26 mouse cellular contexts compared by ENCODE assay signal in genomic region chr10:125161077-125161476, GRCm38 (mm10).
DNase-seq lines count a peak whose midpoint lies in the region; ATAC-seq and TF ChIP-seq lines count a peak whose summit lies in the region.
"Had no signal": no experiment of that assay in that cellular context is flagged by ENCODE, and none has a peak within 500 bp of the region (broad histone marks: within the 10 kb centered on the region; RNA-seq: fewer than 3 reads in every experiment).

No protein-coding gene starts in this region.

- no peak for DNase-seq in heart, adult 8-10 months (ENCODE audit: low spot score)
- DNase-seq in heart, postnatal 4 days: peak; percentile 5
- DNase-seq in heart, postnatal 25 days (ENCODE audit: low spot score): no peak
- peak; percentile 97 for DNase-seq in liver, adult 2 months (ENCODE audit: extremely low read depth, low read depth, low spot score)
- DNase-seq in liver, postnatal 0 days: peak; percentile 18
- no peak for DNase-seq in layer of hippocampus, adult 2 months (ENCODE audit: low spot score in 2 of 2)
- DNase-seq: adrenal gland, adult 8-10 months; B cell, adult 2 months; cerebellum, adult 2 months; cerebellum, postnatal 25 days; kidney, adult 8-10 months; kidney, postnatal 10 days; layer of hippocampus, postnatal 36 days; lung, embryonic 14.5 days; right cerebral cortex, postnatal 14 days had no signal

- no peaks in the 10 kb centered on the region for H3K4me1 ChIP-seq in heart, embryonic 12.5 days (replicated peaks)
- no peaks in the 10 kb centered on the region for H3K4me1 ChIP-seq in liver, adult 2 months (ENCODE audit: control insufficient read depth, insufficient read depth, low read length)
- peaks cover 3% of the 10 kb centered on the region; the same call in 1 of the 2 replicates for H3K4me1 ChIP-seq in liver, postnatal 0 days (ENCODE audit: insufficient read depth)
- H3K4me1 ChIP-seq: embryonic facial prominence, embryonic 15.5 days; limb, embryonic 12.5 days; midbrain, embryonic 15.5 days; neural tube, embryonic 12.5 days had no signal

- H3K79me2 ChIP-seq in liver, adult 2 months (ENCODE audit: control insufficient read depth, insufficient read depth, low read length): no peaks in the 10 kb centered on the region

- no peak for TF ChIP-seq POLR2A in liver, adult 2 months (IDR thresholded peaks at IDR 0.05; ENCODE audit: extremely low read depth, insufficient read depth, low read length)

- H3K36me3 ChIP-seq in heart, embryonic 12.5 days: no peaks in the 10 kb centered on the region
- H3K36me3 ChIP-seq in liver, adult 2 months (ENCODE audit: control insufficient read depth, insufficient read depth, low read length): no peaks in the 10 kb centered on the region
- H3K36me3 ChIP-seq in liver, postnatal 0 days (replicated peaks; ENCODE audit: insufficient read depth, low read length): no peaks in the 10 kb centered on the region
- H3K36me3 ChIP-seq: embryonic facial prominence, embryonic 15.5 days; G1E; limb, embryonic 12.5 days; midbrain, embryonic 15.5 days; neural tube, embryonic 12.5 days had no signal

- intact Hi-C loops in heart, postnatal 25 days (cut with DNase I): no loop called here

- H3K27ac ChIP-seq in heart, embryonic 12.5 days (ENCODE audit: poor library complexity, severe bottlenecking): no peak overlapping the region
- peak overlapping the region; percentile 21; the same call in 1 of the 2 replicates for H3K27ac ChIP-seq in liver, adult 2 months (replicated peaks; ENCODE audit: insufficient read depth, low read depth, low read length)
- H3K27ac ChIP-seq in liver, postnatal 0 days (ENCODE audit: low read depth): no peak overlapping the region
- H3K27ac ChIP-seq in layer of hippocampus, adult 2 months: no peak overlapping the region
- H3K27ac ChIP-seq: embryonic facial prominence, embryonic 15.5 days; limb, embryonic 12.5 days; macrophage; midbrain, embryonic 15.5 days; neural tube, embryonic 12.5 days had no signal

- H3K9me3 ChIP-seq in heart, embryonic 12.5 days (replicated peaks): no peaks in the 10 kb centered on the region
- no peaks in the 10 kb centered on the region for H3K9me3 ChIP-seq in liver, postnatal 0 days (ENCODE audit: low read length)
- H3K9me3 ChIP-seq: embryonic facial prominence, embryonic 15.5 days; limb, embryonic 12.5 days; midbrain, embryonic 15.5 days; neural tube, embryonic 12.5 days had no signal

- WGBS in heart, embryonic 12.5 days: 19% methylated on average over 5 of the region's 5 CpGs
- 4% methylated on average over 5 of the region's 5 CpGs for WGBS in liver, adult 2 months
- WGBS in liver, postnatal 0 days (ENCODE audit: insufficient replicate concordance): 10% methylated on average over 5 of the region's 5 CpGs

- no peaks in the 10 kb centered on the region for H3K27me3 ChIP-seq in heart, embryonic 12.5 days (replicated peaks)
- H3K27me3 ChIP-seq in liver, adult 2 months (ENCODE audit: control insufficient read depth, insufficient read depth, low read length): no peaks in the 10 kb centered on the region
- H3K27me3 ChIP-seq in liver, postnatal 0 days (ENCODE audit: insufficient read depth, low read length): no peaks in the 10 kb centered on the region
- H3K27me3 ChIP-seq: CH12.LX; embryonic facial prominence, embryonic 15.5 days; limb, embryonic 12.5 days; midbrain, embryonic 15.5 days; neural tube, embryonic 12.5 days; Patski had no signal

- no peak for ATAC-seq in heart, embryonic 12.5 days (ENCODE audit: insufficient number of reproducible peaks, low FRiP score)
- ATAC-seq in liver, postnatal 0 days: peak; percentile 91
- no peak for ATAC-seq in inflammation-experienced regulatory T-cells, adult 6 months
- ATAC-seq: forebrain, embryonic 14.5 days; midbrain, embryonic 15.5 days; Patski had no signal

- H3K9ac ChIP-seq in heart, embryonic 12.5 days: no peak overlapping the region
- H3K9ac ChIP-seq in liver, adult 2 months (ENCODE audit: low read depth, low read length): peak overlapping the region; percentile 69
- no peak overlapping the region for H3K9ac ChIP-seq in liver, postnatal 0 days (replicated peaks)
- H3K9ac ChIP-seq: embryonic facial prominence, embryonic 15.5 days; limb, embryonic 12.5 days; lung, embryonic 14.5 days; midbrain, embryonic 15.5 days; neural tube, embryonic 12.5 days had no signal

- H3K4me3 ChIP-seq in heart, embryonic 12.5 days: no peak overlapping the region
- H3K4me3 ChIP-seq in liver, adult 2 months (ENCODE audit: insufficient read depth, low read depth, low read length): no peak overlapping the region
- no peak overlapping the region for H3K4me3 ChIP-seq in liver, postnatal 0 days (ENCODE audit: low read depth, low read length)
- no peak overlapping the region for H3K4me3 ChIP-seq in layer of hippocampus, adult 2 months
- H3K4me3 ChIP-seq: embryonic facial prominence, embryonic 15.5 days; limb, embryonic 12.5 days; midbrain, embryonic 15.5 days; neural tube, embryonic 12.5 days had no signal

- TF ChIP-seq EP300 in liver, postnatal 0 days (IDR thresholded peaks at IDR 0.05; ENCODE audit: low read depth): no peak

- TF ChIP-seq CTCF in liver, adult 2 months (IDR thresholded peaks at IDR 0.05; ENCODE audit: low read depth, low read length): no peak
- no peak for TF ChIP-seq CTCF in liver, postnatal 0 days (IDR thresholded peaks at IDR 0.05; ENCODE audit: low read depth)
- TF ChIP-seq CTCF in layer of hippocampus, adult 2 months (conservative IDR thresholded peaks at IDR 0.05): no peak

- H3K4me2 ChIP-seq in heart, embryonic 12.5 days: peak overlapping the region; percentile 30; the same call in 1 of the 2 replicates
- H3K4me2 ChIP-seq in liver, postnatal 0 days (ENCODE audit: low read depth, low read length): peak overlapping the region; percentile 38
- H3K4me2 ChIP-seq: embryonic facial prominence, embryonic 15.5 days; limb, embryonic 12.5 days; lung, embryonic 14.5 days; midbrain, embryonic 15.5 days; neural tube, embryonic 12.5 days had no signal

Comparison
In these comparisons a context has a peak if more than half of its experiments do, and no peak if none do; other contexts are left out.
1. DNase-seq: peak in heart, postnatal 4 days (single experiment), liver, adult 2 months (single experiment) and liver, postnatal 0 days (single experiment); none in heart, adult 8-10 months (single experiment), heart, postnatal 25 days (single experiment) and layer of hippocampus, adult 2 months (0 of 2).